Mouse (Mus musculus) retina, postnatal 1 day (tissue): ENCODE results near the gene Pctp.

Experiments used
- DNase-seq: peaks from one replicate; pipeline ENCODE4 v3.0.0-alpha.2; 2012

The Pctp gene

GRCm38 (mm10) chr11:89971296-89971695 lies 31.4 kb downstream of the Pctp start:
- no peak for DNase-seq

GRCm38 (mm10) chr11:89970726-89971125 lies 32.0 kb downstream of the Pctp start:
- no peak for DNase-seq

GRCm38 (mm10) chr11:89969131-89969530 lies 33.6 kb downstream of the Pctp start:
- no peak for DNase-seq

- DNase-seq: no peak
Measured at GRCm38 (mm10) chr11:89950691-89951270, 51.9 kb downstream of the Pctp start.

- no peak for DNase-seq
Measured at GRCm38 (mm10) chr11:89947806-89948205, 54.9 kb downstream of the Pctp start.

- DNase-seq: no peak
Measured at GRCm38 (mm10) chr11:89945159-89945558, 57.5 kb downstream of the Pctp start.

- no peak for DNase-seq
Measured at GRCm38 (mm10) chr11:89937241-89937640, 65.5 kb downstream of the Pctp start.
